Mouse (Mus musculus): ENCODE data around the gene Csk. TPM values are rescaled to one million over a fixed set of nuclear protein-coding genes. Genes with fewer than 3 reads are reported as not detected.

Gene Csk
- polyA plus RNA-seq, 1 experiment from 2014 or later, result 28.0 TPM

- Histone ChIP-seq H3K9ac (ENCODE audit: low read length) (no peak overlapping the region), H3K9me3 (ENCODE audit: control insufficient read depth, low read length) (no peaks in the 10 kb centered on the region), H3K36me3 (ENCODE audit: control insufficient read depth, insufficient read depth, low read length) (no peaks in the 10 kb centered on the region), H3K4me1 (replicated peaks; ENCODE audit: control insufficient read depth, insufficient read depth, low read length) (peaks cover 8% of the 10 kb centered on the region), H3K27ac (ENCODE audit: low read depth) (no peak overlapping the region), H3K4me2 (ENCODE audit: low read length) (no peak overlapping the region), H3K27me3 (replicated peaks; ENCODE audit: control insufficient read depth, insufficient read depth, low read length) (no peaks in the 10 kb centered on the region), H3K4me3 (ENCODE audit: low read depth, low read length) (no peak overlapping the region)
- ATAC-seq (replicated peaks; ENCODE audit: low FRiP score, low TSS enrichment, low read depth) (no peak), DNase-seq (ENCODE audit: low spot score) (no peak)
- 86% methylated on average over 1 of the region's 1 CpGs for WGBS
Measured at GRCm38 (mm10) chr9:57654966-57655365, 1.5 kb upstream of the Csk start.

GRCm38 (mm10) chr9:57652855-57653254 is 576 bp downstream of the Csk start:
- no peaks in the 10 kb centered on the region for H3K27me3 ChIP-seq (replicated peaks; ENCODE audit: control insufficient read depth, insufficient read depth, low read length)
- ATAC-seq (replicated peaks; ENCODE audit: low FRiP score, low TSS enrichment, low read depth), result no peak

GRCm38 (mm10) chr9:57652351-57652750 is 1.1 kb downstream of the Csk start:
- peaks cover 8% of the 10 kb centered on the region for H3K4me1 ChIP-seq (replicated peaks; ENCODE audit: control insufficient read depth, insufficient read depth, low read length)
- ATAC-seq (replicated peaks; ENCODE audit: low FRiP score, low TSS enrichment, low read depth) (no peak), DNase-seq (ENCODE audit: low spot score) (no peak)
- no peaks in the 10 kb centered on the region for H3K36me3 ChIP-seq (ENCODE audit: control insufficient read depth, insufficient read depth, low read length)
- H3K9ac ChIP-seq (ENCODE audit: low read length), result no peak overlapping the region
- H3K4me3 ChIP-seq (ENCODE audit: low read depth, low read length), result no peak overlapping the region
- WGBS, result 76% methylated on average over 9 of the region's 9 CpGs
- no peak overlapping the region for H3K4me2 ChIP-seq (ENCODE audit: low read length)
- no peak overlapping the region for H3K27ac ChIP-seq (ENCODE audit: low read depth)
- H3K9me3 ChIP-seq (ENCODE audit: control insufficient read depth, low read length), result no peaks in the 10 kb centered on the region
- no peaks in the 10 kb centered on the region for H3K27me3 ChIP-seq (replicated peaks; ENCODE audit: control insufficient read depth, insufficient read depth, low read length)

More at GRCm38 (mm10) chr9:57652855-57653254, 576 bp downstream of the Csk start:
- H3K9ac ChIP-seq (ENCODE audit: low read length), result no peak overlapping the region
- H3K27ac ChIP-seq (ENCODE audit: low read depth), result 0 out of 2 replicates have a peak overlapping the region, but pooled peaks have one; percentile 4
- peaks cover 8% of the 10 kb centered on the region for H3K4me1 ChIP-seq (replicated peaks; ENCODE audit: control insufficient read depth, insufficient read depth, low read length)
- H3K4me3 ChIP-seq (ENCODE audit: low read depth, low read length), result no peak overlapping the region
- H3K4me2 ChIP-seq (ENCODE audit: low read length), result no peak overlapping the region
- H3K9me3 ChIP-seq (ENCODE audit: control insufficient read depth, low read length), result no peaks in the 10 kb centered on the region
- H3K36me3 ChIP-seq (ENCODE audit: control insufficient read depth, insufficient read depth, low read length), result no peaks in the 10 kb centered on the region
- 45% methylated on average over 3 of the region's 3 CpGs for WGBS
- no peak for DNase-seq (ENCODE audit: low spot score)

GRCm38 (mm10) chr9:57650786-57651311 is 2.6 kb downstream of the Csk start:
- 0 out of 2 replicates have a peak overlapping the region, but pooled peaks have one; percentile 22 for H3K27ac ChIP-seq (ENCODE audit: low read depth)
- no peak overlapping the region for H3K9ac ChIP-seq (ENCODE audit: low read length)
- H3K4me2 ChIP-seq (ENCODE audit: low read length), result no peak overlapping the region
- DNase-seq (ENCODE audit: low spot score) (no peak), ATAC-seq (replicated peaks; ENCODE audit: low FRiP score, low TSS enrichment, low read depth) (no peak)
- no peak overlapping the region for H3K4me3 ChIP-seq (ENCODE audit: low read depth, low read length)
- H3K36me3 ChIP-seq (ENCODE audit: control insufficient read depth, insufficient read depth, low read length), result no peaks in the 10 kb centered on the region
- no peaks in the 10 kb centered on the region for H3K27me3 ChIP-seq (replicated peaks; ENCODE audit: control insufficient read depth, insufficient read depth, low read length)
- H3K4me1 ChIP-seq (replicated peaks; ENCODE audit: control insufficient read depth, insufficient read depth, low read length), result peaks cover 8% of the 10 kb centered on the region
- 18% methylated on average over 6 of the region's 6 CpGs for WGBS
- no peaks in the 10 kb centered on the region for H3K9me3 ChIP-seq (ENCODE audit: control insufficient read depth, low read length)

- Histone ChIP-seq H3K4me2 (ENCODE audit: low read length) (no peak overlapping the region), H3K9ac (ENCODE audit: low read length) (no peak overlapping the region), H3K4me1 (replicated peaks; ENCODE audit: control insufficient read depth, insufficient read depth, low read length) (peaks cover 11% of the 10 kb centered on the region), H3K27me3 (replicated peaks; ENCODE audit: control insufficient read depth, insufficient read depth, low read length) (no peaks in the 10 kb centered on the region), H3K36me3 (ENCODE audit: control insufficient read depth, insufficient read depth, low read length) (no peaks in the 10 kb centered on the region), H3K9me3 (ENCODE audit: control insufficient read depth, low read length) (no peaks in the 10 kb centered on the region), H3K27ac (ENCODE audit: low read depth) (no peak overlapping the region), H3K4me3 (ENCODE audit: low read depth, low read length) (no peak overlapping the region)
- 94% methylated on average over 6 of the region's 6 CpGs for WGBS
- no peak for DNase-seq (ENCODE audit: low spot score)
- ATAC-seq (replicated peaks; ENCODE audit: low FRiP score, low TSS enrichment, low read depth), result no peak
Measured at GRCm38 (mm10) chr9:57650130-57650785, 3.2 kb downstream of the Csk start.

GRCm38 (mm10) chr9:57647286-57648108 is 5.9 kb downstream of the Csk start:
- Histone ChIP-seq H3K4me3 (ENCODE audit: low read depth, low read length) (no peak overlapping the region), H3K9ac (ENCODE audit: low read length) (no peak overlapping the region), H3K27ac (ENCODE audit: low read depth) (no peak overlapping the region), H3K4me1 (replicated peaks; ENCODE audit: control insufficient read depth, insufficient read depth, low read length) (peaks cover 28% of the 10 kb centered on the region), H3K9me3 (ENCODE audit: control insufficient read depth, low read length) (no peaks in the 10 kb centered on the region), H3K4me2 (ENCODE audit: low read length) (no peak overlapping the region), H3K36me3 (ENCODE audit: control insufficient read depth, insufficient read depth, low read length) (no peaks in the 10 kb centered on the region; the same call in 1 of the 2 replicates), H3K27me3 (replicated peaks; ENCODE audit: control insufficient read depth, insufficient read depth, low read length) (no peaks in the 10 kb centered on the region)
- no peak for ATAC-seq (replicated peaks; ENCODE audit: low FRiP score, low TSS enrichment, low read depth)
- WGBS, result 58% methylated on average over 4 of the region's 4 CpGs
- no peak for DNase-seq (ENCODE audit: low spot score)

GRCm38 (mm10) chr9:57646551-57647103 is 6.8 kb downstream of the Csk start:
- H3K27ac ChIP-seq (ENCODE audit: low read depth), result no peak overlapping the region
- H3K9ac ChIP-seq (ENCODE audit: low read length), result no peak overlapping the region
- H3K36me3 ChIP-seq (ENCODE audit: control insufficient read depth, insufficient read depth, low read length), result peaks cover 7% of the 10 kb centered on the region
- peaks cover 29% of the 10 kb centered on the region for H3K4me1 ChIP-seq (replicated peaks; ENCODE audit: control insufficient read depth, insufficient read depth, low read length)
- no peak overlapping the region for H3K4me3 ChIP-seq (ENCODE audit: low read depth, low read length)
- no peak overlapping the region for H3K4me2 ChIP-seq (ENCODE audit: low read length)
- ATAC-seq (replicated peaks; ENCODE audit: low FRiP score, low TSS enrichment, low read depth) (no peak), DNase-seq (ENCODE audit: low spot score) (no peak)
- no peaks in the 10 kb centered on the region for H3K9me3 ChIP-seq (ENCODE audit: control insufficient read depth, low read length)
- 73% methylated on average over 12 of the region's 12 CpGs for WGBS
- no peaks in the 10 kb centered on the region for H3K27me3 ChIP-seq (replicated peaks; ENCODE audit: control insufficient read depth, insufficient read depth, low read length)

- peak; percentile 81 for ATAC-seq (replicated peaks; ENCODE audit: low FRiP score, low TSS enrichment, low read depth)
- H3K4me3 ChIP-seq (ENCODE audit: low read depth, low read length), result peak overlapping the region; percentile 88
- DNase-seq (ENCODE audit: low spot score), result peak; percentile 98
- peak overlapping the region; percentile 96 for H3K9ac ChIP-seq (ENCODE audit: low read length)
- WGBS, result under 1% methylated on average over 57 of the region's 85 CpGs
- H3K4me1 ChIP-seq (replicated peaks; ENCODE audit: control insufficient read depth, insufficient read depth, low read length), result peaks cover 34% of the 10 kb centered on the region
- no peaks in the 10 kb centered on the region for H3K9me3 ChIP-seq (ENCODE audit: control insufficient read depth, low read length)
- H3K27ac ChIP-seq (ENCODE audit: low read depth), result peak overlapping the region; percentile 96
- peaks cover 7% of the 10 kb centered on the region for H3K36me3 ChIP-seq (ENCODE audit: control insufficient read depth, insufficient read depth, low read length)
- peak overlapping the region; percentile 71 for H3K4me2 ChIP-seq (ENCODE audit: low read length)
- H3K27me3 ChIP-seq (replicated peaks; ENCODE audit: control insufficient read depth, insufficient read depth, low read length), result no peaks in the 10 kb centered on the region
Measured at GRCm38 (mm10) chr9:57644944-57645893, 8.2 kb downstream of the Csk start.

Data from intestine, embryonic 14.5 days (tissue).